Mouse (Mus musculus) induced T-regulatory cell, adult 2 months (primary cell): ENCODE measurements at regions not wholly inside any gene's neighbourhood (a gene's known extent, or its start where the extent isn't known, plus 50 kb on each side); places are given as distances from the start of the nearest gene placed in this dataset.

ENCODE experiments used
- DNase-seq: peaks from one replicate; pipeline ENCODE4 v3.0.0-alpha.2; 2012; ENCODE audit warnings: low read depth

- no peak for DNase-seq
Measured at GRCm38 (mm10) chr13:48171994-48172393, 89.0 kb upstream of the Id4 start.

GRCm38 (mm10) chr13:48192476-48192875 lies 68.6 kb upstream of the Id4 start:
- no peak for DNase-seq

GRCm38 (mm10) chr13:48193942-48194341 lies 67.1 kb upstream of the Id4 start:
- no peak for DNase-seq

- no peak for DNase-seq
Measured at GRCm38 (mm10) chr13:48207824-48208223, 53.2 kb upstream of the Id4 start.
